Mouse (Mus musculus) heart, postnatal 4 days (tissue): ENCODE data around the gene Klk5. TPM values are rescaled to one million over a fixed set of nuclear protein-coding genes. Genes with fewer than 3 reads are reported as not detected.

ENCODE experiments used
- DNase-seq: peaks from one replicate; pipeline ENCODE4 v3.0.0; 2021
- total RNA-seq, 2 experiments: library from RNA; stranded (reverse); gene quantifications; 2 replicates each; pipeline ENCODE4 v1.2.3; 2021

Gene Klk5
- total RNA-seq = not detected

DNA sequence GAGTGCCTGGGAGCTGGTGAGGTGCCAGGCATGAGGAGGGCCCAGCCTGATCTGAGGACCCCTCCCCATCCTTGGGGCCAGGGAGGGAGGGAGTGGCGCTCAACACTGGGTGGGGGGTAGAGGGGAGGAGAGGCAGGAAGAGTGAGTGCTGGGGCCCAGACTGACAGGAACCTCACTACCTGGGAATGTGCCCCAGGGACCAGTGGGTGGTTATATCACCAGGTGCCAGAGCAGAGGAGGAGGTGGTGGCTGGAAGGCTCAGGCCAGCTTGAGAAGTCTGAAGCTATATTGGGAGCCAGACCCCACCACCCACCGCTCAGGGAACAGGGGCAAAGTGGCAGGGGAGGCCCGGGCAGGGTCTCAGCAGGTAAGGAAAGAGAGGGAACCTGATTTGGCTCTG lies at the start of gene Klk5:
TSS of gene Klk5 (plus strand) at position 271 of the 400 bp plus-strand sequence.
- DNase-seq = no peak

DNA sequence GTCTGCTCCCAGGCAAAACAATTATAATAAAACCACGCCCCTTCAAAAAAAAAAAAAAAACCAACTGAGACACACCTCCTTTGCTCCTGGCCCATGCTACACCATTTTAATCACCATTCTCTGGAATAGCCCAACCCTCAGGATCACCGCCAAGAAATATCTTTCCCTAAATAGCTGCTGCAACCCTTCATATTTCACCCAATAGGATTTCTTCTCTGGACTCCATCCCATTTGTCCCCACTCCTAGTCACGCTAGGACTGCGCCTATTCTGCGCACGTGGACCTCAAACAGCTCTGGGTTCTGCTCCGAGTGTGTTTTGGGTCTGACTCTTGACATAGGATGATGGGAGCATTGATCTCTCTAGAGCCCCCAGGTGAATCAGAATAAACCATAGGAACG lies 45.4 kb upstream of the Klk5 start:
- no peak for DNase-seq

DNA sequence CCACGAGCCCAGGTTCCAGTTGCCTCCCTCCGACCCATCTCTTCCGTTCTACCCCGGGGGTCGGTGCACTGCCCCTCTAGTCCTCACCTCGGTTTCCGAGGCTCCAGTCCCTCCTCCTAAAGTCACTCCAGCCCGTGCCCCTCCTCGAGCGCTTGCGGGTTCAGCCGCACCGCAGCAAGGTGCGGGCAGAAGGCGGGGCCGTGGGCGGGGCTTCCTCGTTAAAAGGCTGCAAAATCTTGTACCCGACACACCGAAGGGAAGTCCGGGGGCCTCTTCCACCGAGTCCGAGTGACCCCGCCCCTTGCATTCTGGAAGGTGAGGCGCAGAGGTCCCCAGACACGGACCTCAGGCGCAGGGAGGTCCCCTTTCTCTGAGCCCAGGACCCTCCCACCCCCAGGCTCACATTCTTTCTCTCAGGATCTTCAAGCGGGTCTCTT lies 44.4 kb upstream of the Klk5 start, which contains the start of gene Klk8:
TSS of gene Klk8 (plus strand) at position 245 of the 437 bp plus-strand sequence.
- no peak for DNase-seq

DNA sequence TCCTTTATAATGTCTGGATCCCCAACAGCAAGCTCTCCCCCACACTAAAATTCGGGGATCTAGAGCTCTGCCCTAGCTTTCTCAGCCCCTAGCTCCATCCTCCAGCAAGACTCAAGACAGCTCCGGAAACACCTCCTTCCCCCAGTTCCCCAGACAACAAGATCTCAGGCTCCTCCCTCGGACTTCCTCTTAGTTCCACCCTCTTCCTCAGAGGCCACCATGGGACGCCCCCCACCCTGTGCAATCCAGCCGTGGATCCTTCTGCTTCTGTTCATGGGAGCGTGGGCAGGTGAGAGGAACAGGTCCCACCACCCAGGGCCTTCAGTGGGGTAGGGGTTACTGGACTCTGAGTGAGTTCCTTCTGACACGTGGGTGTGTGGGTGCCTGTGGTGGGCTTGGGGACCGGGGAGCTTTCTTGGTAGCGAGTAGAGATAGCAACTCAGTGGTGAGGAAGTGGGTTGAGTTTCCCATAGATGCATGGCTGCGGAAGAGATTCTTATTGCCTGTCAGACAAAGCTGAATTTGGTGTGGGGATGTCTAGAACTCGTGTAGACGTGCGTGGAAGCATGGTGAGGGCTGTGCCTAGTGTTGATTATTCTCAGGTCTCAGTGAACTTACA lies 43.8 kb upstream of the Klk5 start:
- no peak for DNase-seq

DNA sequence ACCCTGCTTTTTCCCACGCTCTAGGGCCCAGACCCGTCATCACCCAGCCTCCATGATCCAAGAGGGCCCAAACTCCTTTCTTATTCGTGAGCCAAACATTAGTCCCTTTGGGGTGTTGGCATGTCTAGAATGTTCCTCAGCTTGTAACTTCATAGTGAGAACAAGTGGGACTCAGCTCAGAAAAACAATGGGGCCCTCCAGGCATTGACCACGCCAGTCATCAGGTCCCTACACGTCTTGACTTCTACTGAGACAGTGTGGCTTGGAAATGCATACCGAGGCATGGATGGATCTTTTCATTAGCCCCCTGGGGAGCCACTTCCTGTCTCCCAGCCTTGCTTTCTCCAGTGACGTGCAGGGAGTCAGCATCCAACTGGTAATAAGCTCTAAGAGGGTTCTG lies 41.9 kb upstream of the Klk5 start:
- no peak for DNase-seq

DNA sequence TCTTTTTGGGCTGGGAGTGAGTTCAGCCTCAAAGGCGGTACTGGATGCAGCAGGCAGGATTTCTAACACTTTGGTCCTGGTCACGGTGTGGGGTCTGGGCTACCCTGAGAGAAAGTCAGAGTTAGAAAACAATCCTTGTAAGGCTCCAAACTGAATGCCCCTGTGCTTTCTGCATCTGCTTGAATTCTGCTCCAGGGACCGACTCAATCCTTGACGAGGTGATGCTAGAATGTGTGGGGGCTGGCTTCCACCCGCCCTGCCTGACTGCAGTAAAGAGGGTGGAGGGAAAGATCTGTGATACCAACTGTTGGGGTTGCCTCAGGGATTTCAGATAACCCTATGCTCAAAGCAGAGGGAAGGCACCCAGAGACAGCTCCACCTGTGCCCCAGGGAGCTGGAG lies 30.8 kb upstream of the Klk5 start, which contains the start of gene Klk7:
TSS of gene Klk7 (plus strand) at position 301 of the 400 bp plus-strand sequence.
- DNase-seq = no peak

DNA sequence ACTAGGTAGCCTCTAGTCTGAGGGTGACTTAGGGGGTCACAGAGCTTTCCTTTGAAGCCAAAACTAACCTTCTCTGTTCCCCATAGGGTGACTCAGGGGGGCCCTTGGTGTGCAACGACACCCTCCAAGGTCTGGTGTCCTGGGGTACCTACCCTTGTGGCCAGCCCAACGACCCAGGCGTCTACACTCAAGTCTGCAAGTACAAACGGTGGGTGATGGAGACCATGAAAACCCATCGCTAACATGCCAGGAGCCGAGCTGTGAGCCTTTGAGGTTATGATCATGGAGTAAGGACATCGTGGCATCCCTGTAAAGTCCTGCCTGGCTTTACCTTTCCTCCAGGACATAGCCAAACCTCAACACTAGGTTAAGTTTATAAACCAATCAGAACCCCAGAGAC lies 26.6 kb upstream of the Klk5 start:
- DNase-seq = no peak

DNA sequence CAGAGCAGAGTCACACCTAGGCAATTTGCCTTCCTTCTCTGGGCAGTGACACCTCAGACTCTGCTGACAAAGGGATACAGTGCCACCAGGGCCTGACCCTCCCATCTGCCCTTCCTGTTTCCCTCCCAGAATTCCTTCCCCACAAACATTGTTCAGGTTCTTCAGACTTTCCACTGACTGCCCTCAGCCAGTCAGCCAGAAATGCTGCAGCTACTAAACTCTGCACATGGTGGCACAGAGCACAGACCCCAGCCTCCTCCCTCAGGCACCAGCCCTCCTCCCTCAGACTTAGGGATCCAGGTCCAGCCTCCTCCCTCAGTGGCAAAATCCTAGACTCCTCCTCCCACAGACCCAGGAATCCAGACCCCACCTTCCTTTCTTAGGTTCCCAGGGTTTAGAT lies 25.0 kb upstream of the Klk5 start:
- no peak for DNase-seq

DNA sequence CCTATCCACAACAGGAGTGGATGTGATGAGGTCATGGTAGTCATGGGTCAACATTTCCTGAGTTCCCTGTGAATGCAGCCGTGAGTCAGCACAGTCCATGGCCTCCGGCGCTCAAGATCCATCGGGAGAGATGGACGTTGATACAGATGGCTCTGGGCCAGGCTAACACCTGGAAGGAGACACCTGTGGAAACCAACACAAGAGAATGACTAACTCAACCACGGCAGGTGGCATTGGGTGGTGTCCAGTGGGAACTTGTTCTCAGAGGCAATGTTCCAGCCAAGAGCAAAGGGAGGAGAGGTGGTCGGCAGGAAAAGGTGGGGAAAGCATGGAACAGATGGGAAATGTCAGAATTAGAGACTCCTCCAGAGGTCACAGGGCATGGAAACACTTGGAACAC lies 20.2 kb upstream of the Klk5 start:
- DNase-seq = no peak

DNA sequence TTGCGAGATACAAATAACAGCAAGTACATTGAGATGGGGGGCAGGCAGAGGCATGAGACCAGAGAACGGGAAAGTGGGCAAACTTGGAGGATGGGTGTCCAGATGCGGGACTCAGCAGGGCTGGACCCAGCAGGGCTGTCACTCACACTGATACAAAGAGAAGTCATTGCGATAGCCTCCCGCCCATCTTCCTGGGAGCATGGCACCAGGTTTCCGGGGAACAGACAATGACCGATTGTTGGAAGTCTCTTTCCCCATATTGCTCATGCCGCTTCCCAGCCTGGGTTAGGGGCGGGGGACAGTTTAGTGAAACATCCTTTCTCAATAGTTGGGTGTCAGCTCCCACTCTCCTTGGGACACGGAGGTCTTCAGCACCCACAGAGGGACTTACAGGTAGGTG lies 17.6 kb upstream of the Klk5 start, which contains the start of gene Klk6:
TSS of gene Klk6 (plus strand) at position 301 of the 400 bp plus-strand sequence.
- no peak for DNase-seq

DNA sequence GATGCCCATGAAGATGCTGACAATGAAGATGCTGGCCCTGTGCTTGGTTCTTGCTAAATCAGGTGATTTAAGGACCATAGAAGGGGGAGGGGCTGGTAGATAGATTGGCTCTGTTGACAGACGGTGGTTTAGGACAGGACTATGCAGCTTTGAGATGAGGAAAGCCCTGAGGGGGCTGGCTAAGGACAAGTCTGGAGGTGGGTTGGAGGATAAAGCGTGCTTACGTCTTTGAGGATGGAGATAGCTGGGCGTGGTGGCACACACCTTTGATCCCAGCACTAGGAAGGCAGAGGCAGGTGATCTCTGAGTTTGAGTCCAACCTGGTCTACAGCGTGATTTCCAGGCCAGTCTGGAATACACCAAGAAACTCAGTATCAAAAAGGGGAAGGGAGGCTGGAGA lies 15.7 kb upstream of the Klk5 start:
- no peak for DNase-seq

DNA sequence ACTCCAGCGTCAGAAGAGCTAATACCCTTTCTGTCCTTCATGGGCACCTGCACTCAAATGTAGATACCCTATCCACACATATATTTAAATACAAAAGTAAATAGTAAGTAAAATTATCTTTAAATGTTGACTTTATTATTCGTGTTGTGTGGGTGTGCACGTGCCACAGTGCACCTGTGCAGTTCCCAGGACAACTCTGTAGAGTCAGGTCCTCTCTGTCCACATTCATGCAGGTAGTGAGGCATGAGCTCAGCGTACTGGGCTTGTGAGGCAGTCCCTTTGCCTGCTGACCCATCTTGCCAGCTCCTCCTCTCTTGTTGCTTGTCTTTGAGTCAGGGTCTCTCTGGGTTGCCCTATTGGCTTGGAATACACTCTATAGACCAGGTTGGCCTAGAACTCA lies 14.1 kb upstream of the Klk5 start:
- no peak for DNase-seq

DNA sequence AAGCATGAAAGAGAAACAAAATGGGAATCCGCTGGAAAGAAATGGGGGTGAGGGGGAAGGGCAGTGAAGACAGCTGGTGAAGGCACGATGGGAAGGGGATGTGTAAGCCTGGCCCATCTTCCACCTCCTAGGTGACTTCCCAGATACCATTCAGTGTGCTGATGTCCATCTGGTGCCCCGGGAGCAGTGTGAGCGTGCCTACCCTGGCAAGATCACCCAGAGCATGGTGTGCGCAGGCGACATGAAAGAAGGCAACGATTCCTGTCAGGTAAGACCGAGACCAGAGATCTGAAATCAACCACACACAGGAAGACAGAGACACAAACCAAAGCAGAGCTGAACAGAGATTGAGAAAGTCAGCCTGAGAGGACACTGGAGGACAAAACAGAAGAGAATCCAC lies 12.8 kb upstream of the Klk5 start:
- no peak for DNase-seq

DNA sequence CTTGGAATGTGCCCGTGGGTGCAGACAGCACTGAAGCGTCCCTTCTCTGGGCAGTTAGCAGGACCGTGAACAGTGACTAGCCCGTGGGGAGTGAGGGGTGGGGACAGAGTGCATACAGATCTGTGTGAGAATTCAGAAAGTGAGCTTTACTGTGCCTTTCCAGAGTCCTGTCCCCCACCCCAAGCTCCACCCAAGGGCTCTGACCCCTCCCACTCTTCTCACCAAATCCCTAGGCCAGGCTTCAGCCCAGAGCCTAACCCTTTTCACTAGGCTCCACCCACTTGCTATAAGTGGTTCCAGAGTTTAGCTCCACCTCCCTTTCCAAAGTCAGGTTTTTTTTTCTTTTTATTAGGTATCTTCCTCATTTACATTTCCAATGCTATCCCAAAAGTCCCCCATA lies 2.0 kb downstream of the Klk5 start:
- no peak for DNase-seq

DNA sequence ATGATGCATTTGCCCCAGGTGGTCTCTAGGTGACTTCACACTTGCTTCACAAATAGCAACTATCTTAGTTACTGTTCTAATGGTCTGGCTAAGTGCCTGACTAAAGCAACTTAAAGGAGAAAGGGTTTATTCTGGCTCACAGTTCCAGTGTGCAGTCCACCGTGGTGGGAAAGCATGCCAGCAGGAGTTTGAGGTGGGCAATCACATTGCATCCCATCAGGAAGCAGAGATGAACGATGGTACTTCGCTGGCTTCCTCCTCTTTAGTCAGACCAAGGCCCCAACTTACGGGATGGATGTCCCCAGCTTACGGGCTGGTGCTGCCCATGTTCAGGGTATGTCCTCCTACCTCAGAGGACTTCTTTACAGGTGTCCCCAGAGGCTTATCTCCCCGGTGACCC lies 9.8 kb downstream of the Klk5 start:
- DNase-seq = no peak

DNA sequence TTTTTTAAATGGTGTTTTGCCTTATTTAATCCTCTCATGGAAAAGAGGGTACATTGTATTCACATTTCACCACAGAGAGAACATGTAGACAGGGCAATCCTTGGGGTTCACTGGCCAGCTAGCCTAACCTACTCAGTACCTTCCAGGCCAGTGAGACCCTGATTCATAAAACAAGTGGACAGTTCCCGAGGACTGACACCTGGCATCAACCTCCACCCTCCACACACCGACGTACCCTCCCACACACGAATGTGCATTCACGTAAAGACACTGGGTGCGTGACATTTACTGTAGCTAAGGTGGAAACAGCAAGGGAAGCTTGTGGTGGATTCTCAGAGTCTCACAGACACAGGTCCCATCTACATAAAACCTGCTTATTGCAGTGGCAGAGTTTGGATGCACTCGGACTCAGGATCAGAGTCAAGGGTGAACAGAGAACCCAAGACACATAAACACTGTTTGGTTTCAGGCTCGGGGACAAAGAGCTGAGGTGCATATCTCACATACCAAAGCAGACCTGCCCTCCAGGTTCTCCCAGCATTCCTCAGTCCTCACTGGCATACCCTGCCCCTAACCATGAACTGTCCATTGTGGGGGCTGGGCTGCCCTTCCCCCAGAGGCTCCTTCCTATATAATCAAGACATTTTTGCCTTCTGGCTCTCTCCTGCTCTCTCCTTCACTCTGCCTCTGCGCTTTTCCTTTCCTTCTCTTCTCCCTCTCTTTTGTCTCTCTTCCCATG lies 13.0 kb downstream of the Klk5 start:
- no peak for DNase-seq

DNA sequence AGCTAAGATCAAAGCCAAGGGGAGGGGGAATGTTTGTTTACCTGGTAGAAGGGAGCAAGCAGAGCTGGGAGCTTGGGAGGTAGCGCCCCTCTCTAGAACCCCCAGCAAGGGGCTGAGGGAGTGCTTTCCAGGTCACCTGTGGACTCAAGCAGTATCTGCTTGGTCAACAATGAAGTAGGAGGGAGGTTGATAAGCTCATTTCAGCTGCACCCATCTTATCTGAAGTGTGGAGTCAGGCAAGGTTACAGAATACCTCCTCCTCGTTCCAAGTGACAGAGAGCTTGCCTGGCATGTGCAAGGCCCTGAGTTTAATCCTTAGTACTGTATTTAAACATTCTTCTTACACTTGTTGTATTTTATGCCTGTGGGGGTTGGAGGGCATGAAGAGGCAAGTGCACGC lies 13.9 kb downstream of the Klk5 start:
- DNase-seq = no peak

DNA sequence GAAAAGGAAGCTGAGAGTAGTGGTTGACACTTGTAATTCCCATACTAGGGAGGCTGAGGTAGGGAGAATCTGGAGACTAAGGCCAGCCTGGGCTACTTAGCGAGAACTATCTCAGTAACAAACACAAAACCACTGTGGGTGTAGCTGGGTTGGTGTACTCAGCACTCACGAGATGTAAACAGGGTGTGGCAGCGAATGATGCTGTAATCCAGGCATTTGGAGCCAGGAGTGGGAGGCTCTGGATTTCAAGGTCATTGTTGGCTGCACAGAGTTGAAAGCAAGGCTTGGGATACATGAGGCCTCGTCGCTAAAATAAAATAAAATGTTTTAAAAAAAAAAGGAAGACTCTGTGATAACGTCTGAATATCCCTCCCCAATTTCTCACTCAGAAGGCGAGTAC lies 14.5 kb downstream of the Klk5 start:
- no peak for DNase-seq

DNA sequence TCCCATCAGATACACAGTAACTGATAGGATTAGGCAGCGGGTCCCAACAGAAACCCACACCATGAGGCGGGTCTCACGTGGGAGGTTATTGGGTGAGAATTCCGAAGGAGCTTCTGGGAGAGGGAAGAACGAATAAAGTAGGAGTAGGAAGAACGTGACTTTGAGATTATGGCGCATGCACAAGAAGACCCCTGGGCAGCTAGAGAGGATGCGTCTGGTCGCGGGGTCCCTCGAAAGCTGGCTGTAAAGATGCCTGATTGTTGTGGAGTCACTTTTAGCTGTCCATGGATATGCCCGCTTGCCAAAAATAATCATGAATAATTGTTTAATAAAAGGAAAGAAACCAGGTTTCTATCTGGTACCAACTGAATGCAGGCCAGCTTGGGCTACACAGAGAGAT lies 15.7 kb downstream of the Klk5 start:
- DNase-seq = no peak

DNA sequence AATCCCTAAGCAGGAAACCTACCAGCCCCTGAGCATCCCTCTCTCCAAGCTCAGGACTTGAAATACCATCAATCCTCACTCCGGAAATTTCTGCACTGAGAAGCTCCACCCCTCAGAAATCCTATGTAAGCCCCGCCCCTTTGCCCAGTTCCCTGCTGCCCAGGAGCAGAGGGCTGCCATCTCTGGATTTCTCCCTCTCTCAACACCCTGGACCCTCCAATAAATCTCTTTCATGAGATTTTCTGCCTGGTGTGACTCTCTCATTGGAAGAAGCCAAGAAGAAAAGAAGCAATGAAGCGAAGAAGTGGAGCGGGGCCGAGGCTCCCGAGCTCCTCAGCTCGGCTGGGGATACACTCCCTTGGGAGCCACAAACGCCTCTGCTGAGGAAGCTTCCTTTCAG lies 18.6 kb downstream of the Klk5 start:
- no peak for DNase-seq

DNA sequence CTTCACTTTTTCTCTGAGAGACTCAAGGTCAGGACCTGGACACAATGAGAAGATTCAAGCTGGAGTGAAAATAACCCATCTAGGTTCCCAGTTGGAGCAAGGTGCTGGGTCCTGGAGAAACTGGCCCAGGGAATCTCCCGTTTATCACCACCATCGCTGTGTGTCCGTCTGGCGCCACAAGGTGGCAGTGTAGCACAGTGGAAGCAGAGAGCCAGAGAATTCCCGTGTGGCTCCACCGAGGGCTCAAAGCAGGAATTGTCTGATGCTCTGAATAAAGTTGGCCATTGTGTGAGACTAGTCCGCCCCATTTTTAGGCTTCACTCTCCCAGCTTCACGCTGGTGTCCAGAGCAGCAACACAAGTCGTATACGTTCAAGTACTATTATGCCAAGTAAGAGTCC lies 31.5 kb downstream of the Klk5 start:
- DNase-seq = peak; percentile 77

DNA sequence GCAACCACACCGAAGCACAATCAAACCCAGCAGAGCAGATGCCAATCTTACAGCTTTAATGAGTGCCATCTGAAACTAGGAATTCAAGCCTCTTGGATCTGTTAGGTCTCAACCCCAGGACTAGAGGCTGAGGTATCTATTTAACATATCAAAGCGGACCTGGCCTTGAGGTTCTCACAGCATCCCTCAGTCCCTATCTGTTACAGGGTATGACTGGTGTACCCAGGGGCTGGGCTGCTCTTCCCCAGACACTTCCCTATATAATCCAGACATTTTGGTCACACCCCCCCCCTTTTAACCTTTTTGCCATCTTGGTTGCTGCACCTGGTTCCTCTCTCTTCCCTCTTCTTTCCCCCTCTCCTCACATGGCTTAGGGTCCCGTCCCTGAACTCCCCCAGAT lies 31.9 kb downstream of the Klk5 start:
- DNase-seq = no peak

DNA sequence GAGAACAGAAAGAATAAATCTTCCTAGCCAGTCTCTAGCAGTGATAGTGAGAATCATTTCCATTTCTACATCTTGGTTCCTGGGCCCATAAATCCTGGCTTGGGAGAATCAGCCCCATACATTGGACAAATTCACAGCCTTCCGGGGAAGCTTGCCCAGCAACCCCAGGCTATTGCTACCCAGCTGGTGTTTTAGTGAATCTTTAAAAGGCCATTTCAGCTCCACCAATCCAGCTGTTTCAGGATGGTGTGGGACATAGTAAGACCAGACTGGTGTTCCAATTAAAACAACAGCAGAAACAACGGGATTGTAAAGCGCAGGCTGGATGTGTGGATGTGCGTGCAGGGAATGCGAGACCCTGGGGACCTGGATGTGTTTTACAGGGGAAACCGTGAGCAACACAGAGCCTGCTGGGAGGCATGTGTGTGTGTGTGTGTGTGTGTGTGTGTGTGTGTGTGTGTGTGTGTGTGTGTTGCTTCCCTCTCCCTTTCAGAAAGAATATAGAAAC lies 33.2 kb downstream of the Klk5 start:
- DNase-seq = no peak

DNA sequence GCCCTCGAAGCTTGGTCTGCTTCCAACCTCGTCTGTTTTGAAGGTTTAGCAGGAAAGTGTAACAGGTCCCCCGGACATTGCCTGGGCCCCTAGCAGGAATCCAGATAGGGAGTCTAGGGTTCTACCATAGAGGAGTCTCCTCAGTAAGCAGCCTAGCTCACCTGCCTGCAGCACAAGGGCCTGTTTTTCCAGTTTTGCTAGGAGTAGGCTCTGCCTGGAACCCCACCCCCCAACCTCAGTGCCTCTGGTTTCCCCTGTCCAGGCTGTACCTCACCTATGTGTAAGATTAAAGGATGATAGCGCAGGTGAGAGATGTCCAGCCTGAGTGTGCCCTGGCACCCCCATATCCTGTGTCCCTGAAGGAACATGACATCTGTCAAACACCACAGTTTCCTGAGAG lies 34.7 kb downstream of the Klk5 start:
- no peak for DNase-seq
